In genomic region chr15:103087204-103087603, GRCm38 (mm10) we compare ENCODE assay signal across 8 mouse cellular contexts.
DNase-seq lines count a peak whose midpoint lies in the region; ATAC-seq and TF ChIP-seq lines count a peak whose summit lies in the region.

No protein-coding gene starts in this region.

- no peak for TF ChIP-seq CTCF in cerebellum, adult 2 months (IDR thresholded peaks at IDR 0.05; ENCODE audit: borderline replicate concordance, insufficient read depth, low read depth, low read length)

- TF ChIP-seq POLR2A in cerebellum, adult 2 months (IDR thresholded peaks at IDR 0.05; ENCODE audit: borderline replicate concordance, insufficient read depth, low read length): no peak

- H3K36me3 ChIP-seq in limb, embryonic 13.5 days: no peaks in the 10 kb centered on the region
- no peaks in the 10 kb centered on the region for H3K36me3 ChIP-seq in limb, embryonic 10.5 days
- no peaks in the 10 kb centered on the region for H3K36me3 ChIP-seq in heart, embryonic 12.5 days
- H3K36me3 ChIP-seq in stomach, embryonic 14.5 days (ENCODE audit: control insufficient read depth, insufficient read depth, low read length): no peaks in the 10 kb centered on the region

- peak overlapping the region; percentile 75 for H3K4me2 ChIP-seq in limb, embryonic 13.5 days (replicated peaks)
- no peak overlapping the region for H3K4me2 ChIP-seq in heart, embryonic 12.5 days
- no peak overlapping the region for H3K4me2 ChIP-seq in stomach, embryonic 14.5 days (replicated peaks; ENCODE audit: low read depth, low read length)

- H3K9me3 ChIP-seq in limb, embryonic 13.5 days: no peaks in the 10 kb centered on the region
- H3K9me3 ChIP-seq in limb, embryonic 10.5 days (replicated peaks): no peaks in the 10 kb centered on the region
- no peaks in the 10 kb centered on the region for H3K9me3 ChIP-seq in heart, embryonic 12.5 days (replicated peaks)
- no peaks in the 10 kb centered on the region for H3K9me3 ChIP-seq in stomach, embryonic 14.5 days (ENCODE audit: control insufficient read depth, low read depth, low read length)

- DNase-seq in limb, embryonic 10.5 days (ENCODE audit: low spot score): no peak
- DNase-seq in adrenal gland, adult 8-10 months: peak; percentile 42
- DNase-seq in kidney, postnatal 25 days: peak; percentile 83 to 88
- DNase-seq in cerebellum, adult 2 months: no peak
- no peak for DNase-seq in cerebellum, postnatal 25 days

- H3K27ac ChIP-seq in limb, embryonic 13.5 days: no peak overlapping the region
- no peak overlapping the region for H3K27ac ChIP-seq in limb, embryonic 10.5 days
- no peak overlapping the region for H3K27ac ChIP-seq in heart, embryonic 12.5 days (ENCODE audit: poor library complexity, severe bottlenecking)
- no peak overlapping the region for H3K27ac ChIP-seq in stomach, embryonic 14.5 days (ENCODE audit: low read length)
- no peak overlapping the region for H3K27ac ChIP-seq in cerebellum, adult 2 months (ENCODE audit: insufficient read depth, low read length)

- 23% methylated on average over 4 of the region's 4 CpGs for WGBS in limb, embryonic 13.5 days
- WGBS in limb, embryonic 10.5 days: 49% methylated on average over 4 of the region's 4 CpGs
- WGBS in heart, embryonic 12.5 days: 24% methylated on average over 4 of the region's 4 CpGs
- 19% methylated on average over 4 of the region's 4 CpGs for WGBS in stomach, embryonic 14.5 days
- 19% methylated on average over 4 of the region's 4 CpGs for WGBS in cerebellum, adult 2 months

- peaks cover 42% of the 10 kb centered on the region for H3K4me1 ChIP-seq in limb, embryonic 13.5 days
- peaks cover 19% of the 10 kb centered on the region for H3K4me1 ChIP-seq in limb, embryonic 10.5 days
- peaks cover 20% of the 10 kb centered on the region for H3K4me1 ChIP-seq in heart, embryonic 12.5 days (replicated peaks)
- H3K4me1 ChIP-seq in stomach, embryonic 14.5 days (ENCODE audit: control insufficient read depth, insufficient read depth, low read length): peaks cover 21% of the 10 kb centered on the region; the same call in 1 of the 2 replicates
- H3K4me1 ChIP-seq in cerebellum, adult 2 months (ENCODE audit: control insufficient read depth, insufficient read depth, low read length): peaks cover 5% of the 10 kb centered on the region; the same call in 1 of the 2 replicates

- H3K27me3 ChIP-seq in limb, embryonic 13.5 days: peaks cover 94% of the 10 kb centered on the region
- H3K27me3 ChIP-seq in limb, embryonic 10.5 days (ENCODE audit: low read depth, poor library complexity, severe bottlenecking): peaks cover 94% of the 10 kb centered on the region
- peaks cover 99% of the 10 kb centered on the region for H3K27me3 ChIP-seq in heart, embryonic 12.5 days (replicated peaks)
- H3K27me3 ChIP-seq in stomach, embryonic 14.5 days (ENCODE audit: control insufficient read depth, insufficient read depth, low read length): peaks cover 12% of the 10 kb centered on the region; the same call in 1 of the 2 replicates
- H3K27me3 ChIP-seq in cerebellum, adult 2 months (ENCODE audit: control insufficient read depth, insufficient read depth, low read length): peaks cover 5% of the 10 kb centered on the region; the same call in 1 of the 2 replicates

- H3K4me3 ChIP-seq in limb, embryonic 13.5 days: no peak overlapping the region
- no peak overlapping the region for H3K4me3 ChIP-seq in limb, embryonic 10.5 days
- H3K4me3 ChIP-seq in heart, embryonic 12.5 days: no peak overlapping the region
- H3K4me3 ChIP-seq in stomach, embryonic 14.5 days (ENCODE audit: low read depth, low read length): no peak overlapping the region
- H3K4me3 ChIP-seq in cerebellum, adult 2 months (replicated peaks; ENCODE audit: insufficient read depth, low read depth, low read length): no peak overlapping the region

- no peak overlapping the region for H3K9ac ChIP-seq in limb, embryonic 13.5 days
- H3K9ac ChIP-seq in heart, embryonic 12.5 days: no peak overlapping the region
- H3K9ac ChIP-seq in stomach, embryonic 14.5 days (replicated peaks; ENCODE audit: low read depth, low read length): no peak overlapping the region

- ATAC-seq in limb, embryonic 13.5 days (ENCODE audit: low FRiP score, low read depth): peak; percentile 73
- ATAC-seq in heart, embryonic 12.5 days (ENCODE audit: insufficient number of reproducible peaks, low FRiP score): peak; percentile 70; the same call in 1 of the 2 replicates
- ATAC-seq in stomach, embryonic 14.5 days (ENCODE audit: insufficient number of reproducible peaks, insufficient read depth, low FRiP score, low read depth): peak; percentile 79

Comparison
In these comparisons a context has a peak if more than half of its experiments do, and no peak if none do; other contexts are left out.
1. DNase-seq: peak in adrenal gland, adult 8-10 months (single experiment) and kidney, postnatal 25 days (2 of 2); none in limb, embryonic 10.5 days (single experiment), cerebellum, adult 2 months (0 of 2) and cerebellum, postnatal 25 days (0 of 2).
2. Peak in every context shown above with its lines, with median percentiles within 50 percentile points of each other: ATAC-seq.